Mouse (Mus musculus): ENCODE measurements around the gene Fyn.

Gene Fyn

GRCm38 (mm10) chr10:39443122-39443521 lies 74.5 kb downstream of the Fyn start:
- no peak for DNase-seq (ENCODE audit: low spot score in 2 of 2)

GRCm38 (mm10) chr10:39443947-39444346 lies 75.3 kb downstream of the Fyn start:
- DNase-seq (ENCODE audit: low spot score in 2 of 2), result no peak

- no peak for DNase-seq (ENCODE audit: low spot score in 2 of 2)
Measured at GRCm38 (mm10) chr10:39445870-39446269, 77.2 kb downstream of the Fyn start.

GRCm38 (mm10) chr10:39446706-39447105 lies 78.1 kb downstream of the Fyn start:
- DNase-seq (ENCODE audit: low spot score in 2 of 2), result no peak

- DNase-seq (ENCODE audit: low spot score in 2 of 2), result no peak
Measured at GRCm38 (mm10) chr10:39449179-39449578, 80.5 kb downstream of the Fyn start.

GRCm38 (mm10) chr10:39450356-39450755 lies 81.7 kb downstream of the Fyn start:
- DNase-seq (ENCODE audit: low spot score in 2 of 2), result no peak

GRCm38 (mm10) chr10:39451065-39451464 lies 82.4 kb downstream of the Fyn start:
- DNase-seq (ENCODE audit: low spot score in 2 of 2), result no peak

- no peak for DNase-seq (ENCODE audit: low spot score in 2 of 2)
Measured at GRCm38 (mm10) chr10:39451918-39452624, 83.4 kb downstream of the Fyn start.

GRCm38 (mm10) chr10:39455344-39455743 lies 86.7 kb downstream of the Fyn start:
- no peak for DNase-seq (ENCODE audit: low spot score in 2 of 2)

GRCm38 (mm10) chr10:39455857-39456620 lies 87.4 kb downstream of the Fyn start:
- DNase-seq (ENCODE audit: low spot score in 2 of 2), result no peak

GRCm38 (mm10) chr10:39456776-39457175 lies 88.1 kb downstream of the Fyn start:
- no peak for DNase-seq (ENCODE audit: low spot score in 2 of 2)

- no peak for DNase-seq (ENCODE audit: low spot score in 2 of 2)
Measured at GRCm38 (mm10) chr10:39457281-39457680, 88.6 kb downstream of the Fyn start.

- no peak for DNase-seq (ENCODE audit: low spot score in 2 of 2)
Measured at GRCm38 (mm10) chr10:39458766-39459699, 90.4 kb downstream of the Fyn start.

GRCm38 (mm10) chr10:39460621-39461020 lies 92.0 kb downstream of the Fyn start:
- DNase-seq (ENCODE audit: low spot score in 2 of 2), result no peak

GRCm38 (mm10) chr10:39461909-39462308 lies 93.3 kb downstream of the Fyn start:
- no peak for DNase-seq (ENCODE audit: low spot score in 2 of 2)

- DNase-seq (ENCODE audit: low spot score in 2 of 2), result no peak
Measured at GRCm38 (mm10) chr10:39462711-39463110, 94.1 kb downstream of the Fyn start.

GRCm38 (mm10) chr10:39464383-39464782 lies 95.7 kb downstream of the Fyn start:
- no peak for DNase-seq (ENCODE audit: low spot score in 2 of 2)

GRCm38 (mm10) chr10:39467317-39467716 lies 98.7 kb downstream of the Fyn start:
- DNase-seq (ENCODE audit: low spot score in 2 of 2), result peak in 1 of 2 experiments; percentile 24

GRCm38 (mm10) chr10:39467821-39468220 lies 99.2 kb downstream of the Fyn start:
- no peak for DNase-seq (ENCODE audit: low spot score in 2 of 2)

GRCm38 (mm10) chr10:39468576-39468975 lies 99.9 kb downstream of the Fyn start:
- no peak for DNase-seq (ENCODE audit: low spot score in 2 of 2)

GRCm38 (mm10) chr10:39469341-39469740 lies 100.7 kb downstream of the Fyn start:
- no peak for DNase-seq (ENCODE audit: low spot score in 2 of 2)

- no peak for DNase-seq (ENCODE audit: low spot score in 2 of 2)
Measured at GRCm38 (mm10) chr10:39470321-39470720, 101.7 kb downstream of the Fyn start.
